Mouse (Mus musculus): ENCODE measurements around the gene Marco. TPM values are rescaled to one million over a fixed set of nuclear protein-coding genes. Genes with fewer than 3 reads are reported as not detected.

Gene Marco
- polyA plus RNA-seq, 1 experiment from 2014 or later: not detected

- H3K4me3 ChIP-seq (ENCODE audit: control insufficient read depth in 1 of 2, insufficient read depth in 1 of 2, low read depth in 1 of 2, low read length in 2 of 2): no peak overlapping the region
These were observed 5.5 kb upstream of the Marco start for GRCm38 (mm10) chr1:120510311-120510710.

GRCm38 (mm10) chr1:120508976-120509375 is 4.2 kb upstream of the Marco start:
- H3K27ac ChIP-seq (replicated peaks in 1 of 2; ENCODE audit: control insufficient read depth in 1 of 2, insufficient read depth in 1 of 2, low read depth in 2 of 2, low read length in 2 of 2): no peak overlapping the region
- WGBS: 87% methylated on average over 4 of the region's 4 CpGs
- H3K4me3 ChIP-seq (ENCODE audit: control insufficient read depth in 1 of 2, insufficient read depth in 1 of 2, low read depth in 1 of 2, low read length in 2 of 2): no peak overlapping the region
- H3K36me3 ChIP-seq (ENCODE audit: control insufficient read depth, insufficient read depth, low read length): no peaks in the 10 kb centered on the region
- no peaks in the 10 kb centered on the region for H3K4me1 ChIP-seq (ENCODE audit: control insufficient read depth in 2 of 2, insufficient read depth in 2 of 2, low read length in 2 of 2)
- H3K4me2 ChIP-seq (ENCODE audit: low read length): no peak overlapping the region
- no peak for ATAC-seq (ENCODE audit: insufficient number of reproducible peaks, insufficient read depth, low FRiP score, low read depth)
- H3K27me3 ChIP-seq (ENCODE audit: control insufficient read depth, insufficient read depth, low read length): no peaks in the 10 kb centered on the region
- H3K9me3 ChIP-seq (ENCODE audit: control insufficient read depth, low read length): no peaks in the 10 kb centered on the region
- no peak overlapping the region for H3K9ac ChIP-seq (ENCODE audit: low read length)

More at GRCm38 (mm10) chr1:120510311-120510710, 5.5 kb upstream of the Marco start:
- 50% methylated on average over 3 of the region's 3 CpGs for WGBS
- Histone ChIP-seq H3K4me2 (ENCODE audit: low read length) (no peak overlapping the region), H3K9ac (ENCODE audit: low read length) (no peak overlapping the region), H3K27me3 (ENCODE audit: control insufficient read depth, insufficient read depth, low read length) (no peaks in the 10 kb centered on the region), H3K36me3 (ENCODE audit: control insufficient read depth, insufficient read depth, low read length) (no peaks in the 10 kb centered on the region), H3K27ac (replicated peaks in 1 of 2; ENCODE audit: control insufficient read depth in 1 of 2, insufficient read depth in 1 of 2, low read depth in 2 of 2, low read length in 2 of 2) (no peak overlapping the region), H3K4me1 (ENCODE audit: control insufficient read depth in 2 of 2, insufficient read depth in 2 of 2, low read length in 2 of 2) (no peaks in the 10 kb centered on the region), H3K9me3 (ENCODE audit: control insufficient read depth, low read length) (no peaks in the 10 kb centered on the region)
- ATAC-seq (ENCODE audit: insufficient number of reproducible peaks, insufficient read depth, low FRiP score, low read depth): no peak

- no peak overlapping the region for H3K9ac ChIP-seq (ENCODE audit: low read length)
- 57% methylated on average over 6 of the region's 6 CpGs for whole genome bisulfite sequencing
- no peaks in the 10 kb centered on the region for H3K36me3 ChIP-seq (ENCODE audit: control insufficient read depth, insufficient read depth, low read length)
These were observed 646 bp downstream of the Marco start for GRCm38 (mm10) chr1:120504046-120504710.

GRCm38 (mm10) chr1:120501496-120501895 is 3.3 kb downstream of the Marco start:
- H3K36me3 ChIP-seq (ENCODE audit: control insufficient read depth, insufficient read depth, low read length): no peaks in the 10 kb centered on the region
- no peak overlapping the region for H3K4me3 ChIP-seq (ENCODE audit: control insufficient read depth in 1 of 2, insufficient read depth in 1 of 2, low read depth in 1 of 2, low read length in 2 of 2)
- H3K4me2 ChIP-seq (ENCODE audit: low read length): no peak overlapping the region
- H3K27ac ChIP-seq (replicated peaks in 1 of 2; ENCODE audit: control insufficient read depth in 1 of 2, insufficient read depth in 1 of 2, low read depth in 2 of 2, low read length in 2 of 2): no peak overlapping the region
- H3K9me3 ChIP-seq (ENCODE audit: control insufficient read depth, low read length): no peaks in the 10 kb centered on the region
- no peak overlapping the region for H3K9ac ChIP-seq (ENCODE audit: low read length)
- H3K4me1 ChIP-seq (ENCODE audit: control insufficient read depth in 2 of 2, insufficient read depth in 2 of 2, low read length in 2 of 2): no peaks in the 10 kb centered on the region
- H3K27me3 ChIP-seq (ENCODE audit: control insufficient read depth, insufficient read depth, low read length): no peaks in the 10 kb centered on the region
- 52% methylated on average over 4 of the region's 4 CpGs for whole genome bisulfite sequencing
- no peak for ATAC-seq (ENCODE audit: insufficient number of reproducible peaks, insufficient read depth, low FRiP score, low read depth)

More at GRCm38 (mm10) chr1:120504046-120504710, 646 bp downstream of the Marco start:
- Histone ChIP-seq H3K27ac (replicated peaks in 1 of 2; ENCODE audit: control insufficient read depth in 1 of 2, insufficient read depth in 1 of 2, low read depth in 2 of 2, low read length in 2 of 2) (no peak overlapping the region), H3K9me3 (ENCODE audit: control insufficient read depth, low read length) (no peaks in the 10 kb centered on the region), H3K4me2 (ENCODE audit: low read length) (no peak overlapping the region), H3K4me1 (ENCODE audit: control insufficient read depth in 2 of 2, insufficient read depth in 2 of 2, low read length in 2 of 2) (no peaks in the 10 kb centered on the region), H3K4me3 (ENCODE audit: control insufficient read depth in 1 of 2, insufficient read depth in 1 of 2, low read depth in 1 of 2, low read length in 2 of 2) (no peak overlapping the region), H3K27me3 (ENCODE audit: control insufficient read depth, insufficient read depth, low read length) (no peaks in the 10 kb centered on the region)
- no peak for ATAC-seq (ENCODE audit: insufficient number of reproducible peaks, insufficient read depth, low FRiP score, low read depth)

GRCm38 (mm10) chr1:120498036-120498435 is 6.8 kb downstream of the Marco start:
- H3K4me1 ChIP-seq (ENCODE audit: control insufficient read depth in 2 of 2, insufficient read depth in 2 of 2, low read length in 2 of 2): no peaks in the 10 kb centered on the region
- no peak for ATAC-seq (ENCODE audit: insufficient number of reproducible peaks, insufficient read depth, low FRiP score, low read depth)
- no peaks in the 10 kb centered on the region for H3K36me3 ChIP-seq (ENCODE audit: control insufficient read depth, insufficient read depth, low read length)

GRCm38 (mm10) chr1:120480937-120481336 is 23.9 kb downstream of the Marco start:
- Histone ChIP-seq H3K27me3 (ENCODE audit: control insufficient read depth, insufficient read depth, low read length) (no peaks in the 10 kb centered on the region), H3K4me1 (ENCODE audit: control insufficient read depth in 2 of 2, insufficient read depth in 2 of 2, low read length in 2 of 2) (no peaks in the 10 kb centered on the region), H3K4me2 (ENCODE audit: low read length) (no peak overlapping the region), H3K9me3 (ENCODE audit: control insufficient read depth, low read length) (no peaks in the 10 kb centered on the region), H3K4me3 (ENCODE audit: control insufficient read depth in 1 of 2, insufficient read depth in 1 of 2, low read depth in 1 of 2, low read length in 2 of 2) (no peak overlapping the region), H3K9ac (ENCODE audit: low read length) (no peak overlapping the region), H3K36me3 (ENCODE audit: control insufficient read depth, insufficient read depth, low read length) (no peaks in the 10 kb centered on the region), H3K27ac (replicated peaks in 1 of 2; ENCODE audit: control insufficient read depth in 1 of 2, insufficient read depth in 1 of 2, low read depth in 2 of 2, low read length in 2 of 2) (no peak overlapping the region)
- 5% methylated on average over 5 of the region's 5 CpGs for WGBS
- no peak for ATAC-seq (ENCODE audit: insufficient number of reproducible peaks, insufficient read depth, low FRiP score, low read depth)

More at GRCm38 (mm10) chr1:120498036-120498435, 6.8 kb downstream of the Marco start:
- Histone ChIP-seq H3K9ac (ENCODE audit: low read length) (no peak overlapping the region), H3K4me3 (ENCODE audit: control insufficient read depth in 1 of 2, insufficient read depth in 1 of 2, low read depth in 1 of 2, low read length in 2 of 2) (no peak overlapping the region), H3K4me2 (ENCODE audit: low read length) (no peak overlapping the region), H3K9me3 (ENCODE audit: control insufficient read depth, low read length) (no peaks in the 10 kb centered on the region), H3K27me3 (ENCODE audit: control insufficient read depth, insufficient read depth, low read length) (no peaks in the 10 kb centered on the region), H3K27ac (replicated peaks in 1 of 2; ENCODE audit: control insufficient read depth in 1 of 2, insufficient read depth in 1 of 2, low read depth in 2 of 2, low read length in 2 of 2) (no peak overlapping the region)
- 63% methylated on average over 4 of the region's 4 CpGs for whole genome bisulfite sequencing

GRCm38 (mm10) chr1:120474825-120475224 is 30.0 kb downstream of the Marco start:
- no peak for ATAC-seq (ENCODE audit: insufficient number of reproducible peaks, insufficient read depth, low FRiP score, low read depth)
- no peak overlapping the region for H3K9ac ChIP-seq (ENCODE audit: low read length)
- H3K27me3 ChIP-seq (ENCODE audit: control insufficient read depth, insufficient read depth, low read length): no peaks in the 10 kb centered on the region
- H3K9me3 ChIP-seq (ENCODE audit: control insufficient read depth, low read length): no peaks in the 10 kb centered on the region
- 40% methylated on average over 4 of the region's 4 CpGs for WGBS
- no peak overlapping the region for H3K4me2 ChIP-seq (ENCODE audit: low read length)
- H3K27ac ChIP-seq (replicated peaks in 1 of 2; ENCODE audit: control insufficient read depth in 1 of 2, insufficient read depth in 1 of 2, low read depth in 2 of 2, low read length in 2 of 2): no peak overlapping the region
- no peak overlapping the region for H3K4me3 ChIP-seq (ENCODE audit: control insufficient read depth in 1 of 2, insufficient read depth in 1 of 2, low read depth in 1 of 2, low read length in 2 of 2)
- H3K4me1 ChIP-seq (ENCODE audit: control insufficient read depth in 2 of 2, insufficient read depth in 2 of 2, low read length in 2 of 2): no peaks in the 10 kb centered on the region
- no peaks in the 10 kb centered on the region for H3K36me3 ChIP-seq (ENCODE audit: control insufficient read depth, insufficient read depth, low read length)

- H3K4me3 ChIP-seq (ENCODE audit: control insufficient read depth in 1 of 2, insufficient read depth in 1 of 2, low read depth in 1 of 2, low read length in 2 of 2): no peak overlapping the region
- H3K4me1 ChIP-seq (ENCODE audit: control insufficient read depth in 2 of 2, insufficient read depth in 2 of 2, low read length in 2 of 2): no peaks in the 10 kb centered on the region
- H3K27me3 ChIP-seq (ENCODE audit: control insufficient read depth, insufficient read depth, low read length): no peaks in the 10 kb centered on the region
- ATAC-seq (ENCODE audit: insufficient number of reproducible peaks, insufficient read depth, low FRiP score, low read depth): no peak
- WGBS: 11% methylated on average over 15 of the region's 15 CpGs
- H3K36me3 ChIP-seq (ENCODE audit: control insufficient read depth, insufficient read depth, low read length): no peaks in the 10 kb centered on the region
- H3K9ac ChIP-seq (ENCODE audit: low read length): no peak overlapping the region
- H3K9me3 ChIP-seq (ENCODE audit: control insufficient read depth, low read length): no peaks in the 10 kb centered on the region
- no peak overlapping the region for H3K4me2 ChIP-seq (ENCODE audit: low read length)
- H3K27ac ChIP-seq (replicated peaks in 1 of 2; ENCODE audit: control insufficient read depth in 1 of 2, insufficient read depth in 1 of 2, low read depth in 2 of 2, low read length in 2 of 2): no peak overlapping the region
These were observed 35.9 kb downstream of the Marco start for GRCm38 (mm10) chr1:120468891-120469290.

Measured in heart, embryonic 14.5 days (tissue).